Mouse (Mus musculus) hematopoietic multipotent progenitor cell, adult 10-12 weeks (in vitro differentiated cells): Measurements from ENCODE around the gene Olfr447. TPM values are rescaled to one million over a fixed set of nuclear protein-coding genes. Genes with fewer than 3 reads are reported as not detected.

Source experiments
- polyA plus RNA-seq: library from polyadenylated mRNA; stranded (reverse); fragments of >175 nt; gene quantifications from 2 replicates; pipeline ENCODE4 v1.2.3, GENCODE M21; 2012; ENCODE audit warnings: low replicate concordance

Gene Olfr447
- not detected in 2 replicates for polyA plus RNA-seq

GRCm38 (mm10) chr6:42908578-42908977, at the start of gene Olfr447:
Gene Olfr447 (plus strand): TSS chr6:42908878.

DNA sequence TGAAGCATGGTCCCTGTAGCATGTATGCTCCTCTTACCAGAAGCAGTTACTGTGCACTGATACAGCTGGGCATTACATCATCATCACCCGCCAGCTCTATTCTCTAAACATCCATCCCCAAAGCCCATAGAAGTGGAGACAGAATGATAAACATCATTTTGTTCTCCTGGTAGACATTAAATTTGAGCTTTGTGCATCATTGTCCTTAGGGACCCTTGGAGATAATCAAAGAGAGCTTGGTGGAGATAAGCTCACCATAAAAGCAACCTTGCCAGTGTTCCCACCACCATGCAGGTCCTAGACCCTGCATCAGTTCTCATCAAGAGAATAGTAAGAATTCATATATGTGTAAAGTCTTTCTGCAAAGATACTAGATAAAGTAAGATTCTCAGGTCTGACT, 18.5 kb upstream of the Olfr447 start, which contains the start of gene Olfr448:
Olfr448 (plus strand) TSS at position 301 of the 400 bp plus-strand sequence.

DNA sequence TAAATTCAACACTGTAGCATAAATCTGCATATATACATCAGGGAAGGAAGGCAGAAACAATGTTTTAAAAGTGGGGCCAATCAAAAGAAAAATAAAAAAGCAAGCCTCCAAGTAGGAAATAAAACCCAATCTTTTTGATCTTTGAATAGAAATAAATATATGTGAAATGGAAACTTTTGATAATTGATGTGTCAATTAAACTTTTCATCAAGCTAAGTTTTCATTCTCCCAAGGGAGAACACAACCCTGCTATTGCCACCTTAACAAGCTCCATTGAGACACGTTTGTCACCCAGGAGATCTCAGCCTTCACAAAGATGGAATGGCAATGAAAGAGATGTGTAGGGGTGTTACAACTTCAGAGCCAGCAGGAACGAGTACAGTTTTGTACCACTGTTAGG, 12.4 kb downstream of the Olfr447 start, which contains the start of gene Olfr446:
Olfr446 (plus strand) TSS at position 301 of the 400 bp plus-strand sequence.

DNA sequence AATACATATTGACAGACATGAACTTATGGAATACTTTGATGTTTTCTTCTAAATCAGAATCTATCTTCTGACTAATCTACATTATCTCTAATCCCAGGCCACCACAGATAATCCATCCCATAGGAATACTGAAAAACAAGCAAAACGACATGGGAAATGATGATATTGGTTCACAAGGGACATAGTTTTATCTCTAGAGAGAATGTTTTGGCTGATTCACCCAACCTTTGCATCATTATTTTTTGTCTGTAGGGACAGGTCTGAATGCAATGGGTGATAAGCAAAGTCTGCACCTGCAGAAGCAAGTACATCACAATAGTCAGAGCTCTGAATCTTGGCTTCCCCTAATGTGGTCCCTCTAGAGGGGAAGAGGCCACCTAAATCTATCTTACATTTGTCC, 40.1 kb downstream of the Olfr447 start, which contains the start of gene Olfr444:
Olfr444 (plus strand) TSS at position 301 of the 400 bp plus-strand sequence.

Other genes starting within 250 kb of the Olfr447 start
- gene Tcaf1, start 198.8 kb upstream of the Olfr447 start, polyA plus RNA-seq = 0.10 TPM in 1 of 2 replicates, not detected in the other
- gene Olfr453, start 169.5 kb upstream of the Olfr447 start, polyA plus RNA-seq = not detected in 2 replicates
- not detected in 2 replicates for gene Olfr38, start 152.5 kb upstream of the Olfr447 start, polyA plus RNA-seq
- not detected in 2 replicates for gene Olfr452, start 123.8 kb upstream of the Olfr447 start, polyA plus RNA-seq
- gene Olfr450, start 96.9 kb upstream of the Olfr447 start, polyA plus RNA-seq = not detected in 2 replicates
- not detected in 2 replicates for gene Olfr449, start 74.5 kb upstream of the Olfr447 start, polyA plus RNA-seq
- not detected in 2 replicates for gene Olfr448, start 18.4 kb upstream of the Olfr447 start, polyA plus RNA-seq
- gene Olfr446, start 12.5 kb downstream of the Olfr447 start, polyA plus RNA-seq = not detected in 2 replicates
- not detected in 2 replicates for gene Olfr444, start 40.2 kb downstream of the Olfr447 start, polyA plus RNA-seq
- not detected in 2 replicates for gene Olfr441, start 197.5 kb downstream of the Olfr447 start, polyA plus RNA-seq
- gene Olfr237-ps1, start 237.7 kb downstream of the Olfr447 start, polyA plus RNA-seq = not detected in 2 replicates